Mouse (Mus musculus) ES-E14 (cell line): ENCODE data around the gene Coro1c.

Experiments used
- CHD2 ChIP-seq: IDR thresholded peaks from 2 replicates; pipeline ENCODE4 v1.6.1; 2014; ENCODE audit warnings: mild to moderate bottlenecking, low read depth, low read length, inconsistent platforms
- HCFC1 ChIP-seq: IDR thresholded peaks from 2 replicates; pipeline ENCODE4 v1.6.1; 2012; ENCODE audit warnings: low read length, inconsistent platforms, borderline replicate concordance; ENCODE audit not compliant: insufficient read depth
- ZNF384 ChIP-seq: IDR thresholded peaks from 2 replicates; pipeline ENCODE4 v1.6.1; 2012; ENCODE audit warnings: low read depth, low read length, inconsistent platforms

- TF ChIP-seq CHD2: no peak
- TF ChIP-seq HCFC1: no peak
- TF ChIP-seq ZNF384: no peak
These were observed 10.1 kb upstream of the Coro1c start for GRCm38 (mm10) chr5:113918654-113919053.
